Mouse (Mus musculus) hindbrain, embryonic 11.5 days (tissue): ENCODE data around the gene Far1. TPM values are rescaled to one million over a fixed set of nuclear protein-coding genes. Genes with fewer than 3 reads are reported as not detected.

Experiments used
- ATAC-seq: fragments of 200-750 bp; cut with Nextera tagmentation; 2 replicates; pipeline ENCODE4 v1.8.0; 2017; ENCODE audit warnings: mild to moderate bottlenecking, moderate TSS enrichment, moderate library complexity; ENCODE audit not compliant: low FRiP score
- DNase-seq: peaks from one replicate; pipeline ENCODE4 v3.0.0-alpha.2; 2015; ENCODE audit warnings: low spot score
- H3K27ac ChIP-seq: fragments of 300-500 bp; sonication (generic); 2 replicates; pipeline ENCODE4 v1.5.1; 2014; ENCODE audit warnings: mild to moderate bottlenecking, low read depth, low read length
- H3K27me3 ChIP-seq: fragments of 300-500 bp; sonication (generic); 2 replicates; pipeline ENCODE4 v1.6.1; 2014; ENCODE audit warnings: mild to moderate bottlenecking, low read length, moderate library complexity, mixed read lengths; ENCODE audit not compliant: control insufficient read depth, insufficient read depth
- H3K36me3 ChIP-seq: fragments of 300-500 bp; sonication (generic); 2 replicates; pipeline ENCODE4 v1.6.1; 2014; ENCODE audit warnings: mild to moderate bottlenecking, low read length, moderate library complexity, mixed read lengths; ENCODE audit not compliant: control insufficient read depth, insufficient read depth
- H3K4me1 ChIP-seq: fragments of 300-500 bp; sonication (generic); replicated peaks from 2 replicates; pipeline ENCODE4 v1.6.1; 2014; ENCODE audit warnings: low read length, mixed read lengths; ENCODE audit not compliant: control insufficient read depth, insufficient read depth
- H3K4me2 ChIP-seq: fragments of 300-500 bp; sonication (generic); replicated peaks from 2 replicates; pipeline ENCODE4 v1.6.1; 2014; ENCODE audit warnings: mild to moderate bottlenecking, low read depth, low read length
- H3K4me3 ChIP-seq: fragments of 300-500 bp; sonication (generic); 2 replicates; pipeline ENCODE4 v1.5.1; 2014; ENCODE audit warnings: low read depth, low read length
- H3K9ac ChIP-seq: fragments of 300-500 bp; sonication (generic); 2 replicates; pipeline ENCODE4 v1.6.1; 2014; ENCODE audit warnings: low read depth, low read length
- H3K9me3 ChIP-seq: fragments of 300-500 bp; sonication (generic); 2 replicates; pipeline ENCODE4 v1.6.1; 2016; ENCODE audit warnings: low read length; ENCODE audit not compliant: control insufficient read depth
- WGBS: fragments of 180-500 bp; shearing (Covaris S2); extraction: QIAGEN DNeasy Blood & Tissue Kit; methylation state at CpG from one replicate; pipeline ENCODE4 v1.1.7; 2014; 5-methylcytosine and 5-hydroxymethylcytosine counted together
- polyA plus RNA-seq: library from polyadenylated mRNA; unstranded; fragments of >200 nt; fragmentation: Nextera tagmentation; extraction: Ambion mirVana; gene quantifications from 2 replicates; pipeline ENCODE4 v1.2.1, GENCODE M21; 2014

The Far1 gene
- polyA plus RNA-seq, 1 experiment from 2014 or later = 89.3 TPM

GRCm38 (mm10) chr7:113591084-113591483, 77.5 kb downstream of the Far1 start:
- no peaks in the 10 kb centered on the region for H3K9me3 ChIP-seq
- no peak overlapping the region for H3K9ac ChIP-seq
- ATAC-seq (no peak), DNase-seq (no peak)
- H3K36me3 ChIP-seq = no peaks in the 10 kb centered on the region
- no peak overlapping the region for H3K4me2 ChIP-seq
- no peak overlapping the region for H3K27ac ChIP-seq
- no peaks in the 10 kb centered on the region for H3K27me3 ChIP-seq
- no peak overlapping the region for H3K4me3 ChIP-seq
- 50% methylated on average over 1 of the region's 1 CpGs for WGBS
- 0 out of 2 replicates have a peak, but pooled peaks cover 2% of the 10 kb centered on the region for H3K4me1 ChIP-seq

GRCm38 (mm10) chr7:113591557-113592354, 78.1 kb downstream of the Far1 start:
- DNase-seq (no peak), ATAC-seq (no peak)
- 81% methylated on average over 9 of the region's 9 CpGs for WGBS
- H3K4me3 ChIP-seq = no peak overlapping the region
- H3K36me3 ChIP-seq = no peaks in the 10 kb centered on the region
- no peak overlapping the region for H3K9ac ChIP-seq
- no peaks in the 10 kb centered on the region for H3K27me3 ChIP-seq
- no peak overlapping the region for H3K27ac ChIP-seq
- H3K4me2 ChIP-seq = no peak overlapping the region
- H3K9me3 ChIP-seq = no peaks in the 10 kb centered on the region
- 0 out of 2 replicates have a peak, but pooled peaks cover 2% of the 10 kb centered on the region for H3K4me1 ChIP-seq

- H3K36me3 ChIP-seq = no peaks in the 10 kb centered on the region
- ATAC-seq = no peak
- no peak overlapping the region for H3K9ac ChIP-seq
Measured at GRCm38 (mm10) chr7:113592696-113593095, 79.1 kb downstream of the Far1 start.

GRCm38 (mm10) chr7:113594363-113594762, 80.7 kb downstream of the Far1 start:
- Histone ChIP-seq H3K4me3 (no peak overlapping the region), H3K9me3 (no peaks in the 10 kb centered on the region), H3K27me3 (no peaks in the 10 kb centered on the region), H3K4me1 (0 out of 2 replicates have a peak, but pooled peaks cover 2% of the 10 kb centered on the region), H3K36me3 (no peaks in the 10 kb centered on the region), H3K27ac (no peak overlapping the region), H3K4me2 (no peak overlapping the region), H3K9ac (no peak overlapping the region)
- DNase-seq (peak; percentile 82), ATAC-seq (no peak)
- 1% methylated on average over 3 of the region's 3 CpGs for WGBS

More at GRCm38 (mm10) chr7:113592696-113593095, 79.1 kb downstream of the Far1 start:
- Histone ChIP-seq H3K4me2 (no peak overlapping the region), H3K27me3 (no peaks in the 10 kb centered on the region), H3K4me1 (0 out of 2 replicates have a peak, but pooled peaks cover 2% of the 10 kb centered on the region), H3K9me3 (no peaks in the 10 kb centered on the region), H3K4me3 (no peak overlapping the region), H3K27ac (no peak overlapping the region)
- 83% methylated on average over 9 of the region's 9 CpGs for WGBS
- DNase-seq = no peak

GRCm38 (mm10) chr7:113597231-113597630, 83.6 kb downstream of the Far1 start:
- ATAC-seq = no peak

GRCm38 (mm10) chr7:113601803-113602202, 88.2 kb downstream of the Far1 start:
- no peaks in the 10 kb centered on the region for H3K9me3 ChIP-seq
- H3K27ac ChIP-seq = no peak overlapping the region
- H3K4me1 ChIP-seq = no peaks in the 10 kb centered on the region
- H3K9ac ChIP-seq = no peak overlapping the region
- no peaks in the 10 kb centered on the region for H3K36me3 ChIP-seq
- H3K27me3 ChIP-seq = no peaks in the 10 kb centered on the region
- H3K4me3 ChIP-seq = no peak overlapping the region
- H3K4me2 ChIP-seq = no peak overlapping the region
- 82% methylated on average over 3 of the region's 3 CpGs for WGBS
- no peak for ATAC-seq
- no peak for DNase-seq

More at GRCm38 (mm10) chr7:113597231-113597630, 83.6 kb downstream of the Far1 start:
- H3K36me3 ChIP-seq = no peaks in the 10 kb centered on the region
- no peak for DNase-seq
- H3K4me3 ChIP-seq = no peak overlapping the region
- H3K9me3 ChIP-seq = no peaks in the 10 kb centered on the region
- H3K9ac ChIP-seq = no peak overlapping the region
- no peaks in the 10 kb centered on the region for H3K27me3 ChIP-seq
- 0 out of 2 replicates have a peak, but pooled peaks cover 1% of the 10 kb centered on the region for H3K4me1 ChIP-seq
- no peak overlapping the region for H3K27ac ChIP-seq
- H3K4me2 ChIP-seq = no peak overlapping the region

GRCm38 (mm10) chr7:113607928-113608327, 94.3 kb downstream of the Far1 start:
- no peak overlapping the region for H3K9ac ChIP-seq
- no peak overlapping the region for H3K4me3 ChIP-seq
- WGBS = 46% methylated on average over 9 of the region's 9 CpGs
- no peak overlapping the region for H3K4me2 ChIP-seq
- H3K4me1 ChIP-seq = no peaks in the 10 kb centered on the region
- H3K36me3 ChIP-seq = no peaks in the 10 kb centered on the region
- no peaks in the 10 kb centered on the region for H3K27me3 ChIP-seq
- no peak for ATAC-seq
- no peaks in the 10 kb centered on the region for H3K9me3 ChIP-seq
- no peak overlapping the region for H3K27ac ChIP-seq
- DNase-seq = peak; percentile 48

GRCm38 (mm10) chr7:113609027-113609705, 95.5 kb downstream of the Far1 start:
- Histone ChIP-seq H3K4me2 (no peak overlapping the region), H3K4me3 (no peak overlapping the region), H3K4me1 (no peaks in the 10 kb centered on the region), H3K36me3 (no peaks in the 10 kb centered on the region), H3K9me3 (no peaks in the 10 kb centered on the region), H3K27me3 (no peaks in the 10 kb centered on the region), H3K27ac (no peak overlapping the region), H3K9ac (no peak overlapping the region)
- DNase-seq = peak; percentile 77
- 23% methylated on average over 8 of the region's 8 CpGs for WGBS
- no peak for ATAC-seq
